Mouse (Mus musculus): ENCODE results near the gene Atp2b4.

Atp2b4 gene

GRCm38 (mm10) chr1:133749954-133750353 is 50.9 kb downstream of the Atp2b4 start:
- CTCF ChIA-PET = no interaction called here

- CTCF ChIA-PET = no interaction called here
These were observed 55.8 kb downstream of the Atp2b4 start for GRCm38 (mm10) chr1:133745078-133745495.

GRCm38 (mm10) chr1:133744609-133745008 is 56.2 kb downstream of the Atp2b4 start:
- CTCF ChIA-PET = no interaction called here

GRCm38 (mm10) chr1:133742517-133742916 is 58.3 kb downstream of the Atp2b4 start:
- CTCF ChIA-PET = no interaction called here

GRCm38 (mm10) chr1:133741881-133742434 is 58.9 kb downstream of the Atp2b4 start:
- CTCF ChIA-PET = no interaction called here

- CTCF ChIA-PET = no interaction called here
These were observed 59.7 kb downstream of the Atp2b4 start for GRCm38 (mm10) chr1:133741171-133741570.

GRCm38 (mm10) chr1:133736664-133737063 is 64.2 kb downstream of the Atp2b4 start:
- CTCF ChIA-PET = interaction anchor here (0.6 to 0.9 kb wide), 2 partner anchors 160 to 185 kb away, joined by 3 read pairs; partner anchors contain the start of gene Prelp

- CTCF ChIA-PET = interaction anchor here (0.6 to 0.9 kb wide), 2 partner anchors 161 to 185 kb away, joined by 3 read pairs; partner anchors contain the start of gene Prelp
These were observed 64.7 kb downstream of the Atp2b4 start for GRCm38 (mm10) chr1:133735995-133736652.

- CTCF ChIA-PET = no interaction called here
These were observed 68.0 kb downstream of the Atp2b4 start for GRCm38 (mm10) chr1:133732814-133733213.

- CTCF ChIA-PET = no interaction called here
These were observed 72.5 kb downstream of the Atp2b4 start for GRCm38 (mm10) chr1:133728339-133728738.

- CTCF ChIA-PET = no interaction called here
These were observed 80.5 kb downstream of the Atp2b4 start for GRCm38 (mm10) chr1:133720342-133720741.

- CTCF ChIA-PET = interaction anchor here (0.5 to 0.7 kb wide), 2 partner anchors 64 to 414 kb away, joined by 3 to 5 read pairs; no protein-coding TSS in a partner anchor
These were observed 82.1 kb downstream of the Atp2b4 start for GRCm38 (mm10) chr1:133718786-133719185.

GRCm38 (mm10) chr1:133718296-133718695 is 82.5 kb downstream of the Atp2b4 start:
- CTCF ChIA-PET = no interaction called here

- CTCF ChIA-PET = interaction anchor here (0.5 to 0.7 kb wide), 4 partner anchors 30 to 357 kb away, joined by 3 to 6 read pairs (median 4); no protein-coding TSS in a partner anchor
These were observed 84.4 kb downstream of the Atp2b4 start for GRCm38 (mm10) chr1:133716464-133716863.

- CTCF ChIA-PET = no interaction called here
These were observed 85.7 kb downstream of the Atp2b4 start for GRCm38 (mm10) chr1:133715191-133715590.

GRCm38 (mm10) chr1:133713009-133713370 is 87.9 kb downstream of the Atp2b4 start:
- CTCF ChIA-PET = no interaction called here

GRCm38 (mm10) chr1:133712288-133713008 is 88.4 kb downstream of the Atp2b4 start:
- CTCF ChIA-PET = interaction anchor here (0.6 kb wide), 1 partner anchor 101 kb away, joined by 11 read pairs; no protein-coding TSS in a partner anchor

GRCm38 (mm10) chr1:133711376-133711775 is 89.5 kb downstream of the Atp2b4 start:
- CTCF ChIA-PET = interaction anchor here (1.0 kb wide), 1 partner anchor 10 kb away, joined by 3 read pairs; no protein-coding TSS in a partner anchor

GRCm38 (mm10) chr1:133710895-133711294 is 89.9 kb downstream of the Atp2b4 start:
- CTCF ChIA-PET = interaction anchor here (1.0 kb wide), 1 partner anchor 9 kb away, joined by 3 read pairs; no protein-coding TSS in a partner anchor

- CTCF ChIA-PET = no interaction called here
These were observed 91.5 kb downstream of the Atp2b4 start for GRCm38 (mm10) chr1:133709292-133709691.

- CTCF ChIA-PET = interaction anchor here (0.6 to 1.1 kb wide), 2 partner anchors 10 to 542 kb away, joined by 3 read pairs; no protein-coding TSS in a partner anchor
These were observed 99.0 kb downstream of the Atp2b4 start for GRCm38 (mm10) chr1:133701824-133702223.

- CTCF ChIA-PET = interaction anchor here (0.6 kb wide), 1 partner anchor 424 kb away, joined by 3 read pairs; no protein-coding TSS in a partner anchor
These were observed 102.8 kb downstream of the Atp2b4 start for GRCm38 (mm10) chr1:133697935-133698620.

All from spleen, embryonic (tissue).